Mouse (Mus musculus) liver, embryonic 14.5 days (tissue): Measurements from ENCODE around the gene Hnrnpa3.

Experiments
- CTCF ChIP-seq: IDR thresholded peaks from 2 replicates; pipeline ENCODE4 v1.5.1; 2016; ENCODE audit warnings: antibody characterized with exemption, low read depth, control low read depth
- EP300 ChIP-seq: IDR thresholded peaks from 2 replicates; pipeline ENCODE4 v1.6.1; 2016; ENCODE audit warnings: antibody characterized with exemption, low read depth

GRCm38 (mm10) chr2:75713083-75713482 is 54.0 kb downstream of the Hnrnpa3 start:
- no peak for TF ChIP-seq CTCF
- no peak for TF ChIP-seq EP300
